Mouse (Mus musculus): ENCODE results near the gene Anks1b. TPM values are rescaled to one million over a fixed set of nuclear protein-coding genes. Genes with fewer than 3 reads are reported as not detected.

Gene Anks1b
- polyA plus RNA-seq, 1 experiment from 2014 or later, result 0.80 TPM

GRCm38 (mm10) chr10:90258944-90259714 is 385.8 kb downstream of the Anks1b start:
- H3K36me3 ChIP-seq (ENCODE audit: control insufficient read depth, insufficient read depth, low read length), result no peaks in the 10 kb centered on the region
- no peak overlapping the region for H3K4me3 ChIP-seq (ENCODE audit: low read depth, low read length)
- ATAC-seq (replicated peaks; ENCODE audit: low FRiP score), result no peak
- H3K4me1 ChIP-seq (replicated peaks; ENCODE audit: control insufficient read depth, insufficient read depth, low read length), result no peaks in the 10 kb centered on the region
- H3K27ac ChIP-seq (ENCODE audit: low read depth, low read length), result no peak overlapping the region
- H3K9me3 ChIP-seq (ENCODE audit: control insufficient read depth, low read length), result no peaks in the 10 kb centered on the region
- no peak overlapping the region for H3K4me2 ChIP-seq
- no peaks in the 10 kb centered on the region for H3K27me3 ChIP-seq (replicated peaks; ENCODE audit: control insufficient read depth, insufficient read depth, low read length)
- H3K9ac ChIP-seq (ENCODE audit: low read depth, low read length), result no peak overlapping the region
- WGBS, result 64% methylated on average over 3 of the region's 3 CpGs
- DNase-seq (ENCODE audit: low spot score), result no peak

- Histone ChIP-seq H3K4me1 (replicated peaks; ENCODE audit: control insufficient read depth, insufficient read depth, low read length) (no peaks in the 10 kb centered on the region), H3K27me3 (replicated peaks; ENCODE audit: control insufficient read depth, insufficient read depth, low read length) (no peaks in the 10 kb centered on the region), H3K9ac (ENCODE audit: low read depth, low read length) (no peak overlapping the region), H3K27ac (ENCODE audit: low read depth, low read length) (no peak overlapping the region), H3K4me2 (no peak overlapping the region), H3K4me3 (ENCODE audit: low read depth, low read length) (no peak overlapping the region), H3K9me3 (ENCODE audit: control insufficient read depth, low read length) (no peaks in the 10 kb centered on the region), H3K36me3 (ENCODE audit: control insufficient read depth, insufficient read depth, low read length) (no peaks in the 10 kb centered on the region)
- ATAC-seq (replicated peaks; ENCODE audit: low FRiP score), result no peak
- DNase-seq (ENCODE audit: low spot score), result no peak
- 93% methylated on average over 1 of the region's 1 CpGs for WGBS
Observed at GRCm38 (mm10) chr10:90271321-90271720, 398.0 kb downstream of the Anks1b start.

GRCm38 (mm10) chr10:90273311-90273710 is 400.0 kb downstream of the Anks1b start:
- H3K9me3 ChIP-seq (ENCODE audit: control insufficient read depth, low read length), result no peaks in the 10 kb centered on the region
- H3K27me3 ChIP-seq (replicated peaks; ENCODE audit: control insufficient read depth, insufficient read depth, low read length), result no peaks in the 10 kb centered on the region
- H3K27ac ChIP-seq (ENCODE audit: low read depth, low read length), result no peak overlapping the region
- ATAC-seq (replicated peaks; ENCODE audit: low FRiP score), result no peak
- no peak for DNase-seq (ENCODE audit: low spot score)
- 76% methylated on average over 2 of the region's 2 CpGs for WGBS
- H3K4me3 ChIP-seq (ENCODE audit: low read depth, low read length), result no peak overlapping the region
- no peaks in the 10 kb centered on the region for H3K4me1 ChIP-seq (replicated peaks; ENCODE audit: control insufficient read depth, insufficient read depth, low read length)
- H3K9ac ChIP-seq (ENCODE audit: low read depth, low read length), result no peak overlapping the region
- no peaks in the 10 kb centered on the region for H3K36me3 ChIP-seq (ENCODE audit: control insufficient read depth, insufficient read depth, low read length)
- no peak overlapping the region for H3K4me2 ChIP-seq

- DNase-seq (ENCODE audit: low spot score) (no peak), ATAC-seq (replicated peaks; ENCODE audit: low FRiP score) (no peak)
- Histone ChIP-seq H3K27me3 (replicated peaks; ENCODE audit: control insufficient read depth, insufficient read depth, low read length) (no peaks in the 10 kb centered on the region), H3K4me3 (ENCODE audit: low read depth, low read length) (no peak overlapping the region), H3K4me2 (no peak overlapping the region), H3K9me3 (ENCODE audit: control insufficient read depth, low read length) (no peaks in the 10 kb centered on the region), H3K27ac (ENCODE audit: low read depth, low read length) (no peak overlapping the region), H3K9ac (ENCODE audit: low read depth, low read length) (no peak overlapping the region), H3K36me3 (ENCODE audit: control insufficient read depth, insufficient read depth, low read length) (no peaks in the 10 kb centered on the region), H3K4me1 (replicated peaks; ENCODE audit: control insufficient read depth, insufficient read depth, low read length) (no peaks in the 10 kb centered on the region)
- 47% methylated on average over 1 of the region's 1 CpGs for WGBS
Observed at GRCm38 (mm10) chr10:90286589-90286988, 413.3 kb downstream of the Anks1b start.

- no peaks in the 10 kb centered on the region for H3K9me3 ChIP-seq (ENCODE audit: control insufficient read depth, low read length)
- DNase-seq (ENCODE audit: low spot score), result no peak
- H3K9ac ChIP-seq (ENCODE audit: low read depth, low read length), result no peak overlapping the region
- no peak overlapping the region for H3K27ac ChIP-seq (ENCODE audit: low read depth, low read length)
- no peak overlapping the region for H3K4me2 ChIP-seq
- H3K4me3 ChIP-seq (ENCODE audit: low read depth, low read length), result no peak overlapping the region
- no peaks in the 10 kb centered on the region for H3K4me1 ChIP-seq (replicated peaks; ENCODE audit: control insufficient read depth, insufficient read depth, low read length)
- H3K27me3 ChIP-seq (replicated peaks; ENCODE audit: control insufficient read depth, insufficient read depth, low read length), result no peaks in the 10 kb centered on the region
- WGBS, result 63% methylated on average over 1 of the region's 1 CpGs
- no peak for ATAC-seq (replicated peaks; ENCODE audit: low FRiP score)
- H3K36me3 ChIP-seq (ENCODE audit: control insufficient read depth, insufficient read depth, low read length), result no peaks in the 10 kb centered on the region
Observed at GRCm38 (mm10) chr10:90303249-90303648, 429.9 kb downstream of the Anks1b start.

GRCm38 (mm10) chr10:90306156-90306555 is 432.8 kb downstream of the Anks1b start:
- no peaks in the 10 kb centered on the region for H3K9me3 ChIP-seq (ENCODE audit: control insufficient read depth, low read length)
- no peak for ATAC-seq (replicated peaks; ENCODE audit: low FRiP score)
- H3K36me3 ChIP-seq (ENCODE audit: control insufficient read depth, insufficient read depth, low read length), result no peaks in the 10 kb centered on the region
- no peak overlapping the region for H3K27ac ChIP-seq (ENCODE audit: low read depth, low read length)
- H3K4me3 ChIP-seq (ENCODE audit: low read depth, low read length), result no peak overlapping the region
- no peak for DNase-seq (ENCODE audit: low spot score)
- no peaks in the 10 kb centered on the region for H3K27me3 ChIP-seq (replicated peaks; ENCODE audit: control insufficient read depth, insufficient read depth, low read length)
- H3K4me2 ChIP-seq, result no peak overlapping the region
- H3K9ac ChIP-seq (ENCODE audit: low read depth, low read length), result no peak overlapping the region
- H3K4me1 ChIP-seq (replicated peaks; ENCODE audit: control insufficient read depth, insufficient read depth, low read length), result no peaks in the 10 kb centered on the region

GRCm38 (mm10) chr10:90307931-90308555 is 434.7 kb downstream of the Anks1b start:
- no peak overlapping the region for H3K4me3 ChIP-seq (ENCODE audit: low read depth, low read length)
- H3K27ac ChIP-seq (ENCODE audit: low read depth, low read length), result no peak overlapping the region
- H3K4me1 ChIP-seq (replicated peaks; ENCODE audit: control insufficient read depth, insufficient read depth, low read length), result no peaks in the 10 kb centered on the region
- 61% methylated on average over 5 of the region's 5 CpGs for whole genome bisulfite sequencing
- no peak for DNase-seq (ENCODE audit: low spot score)
- no peaks in the 10 kb centered on the region for H3K27me3 ChIP-seq (replicated peaks; ENCODE audit: control insufficient read depth, insufficient read depth, low read length)
- H3K4me2 ChIP-seq, result no peak overlapping the region
- no peaks in the 10 kb centered on the region for H3K9me3 ChIP-seq (ENCODE audit: control insufficient read depth, low read length)
- ATAC-seq (replicated peaks; ENCODE audit: low FRiP score), result no peak
- H3K9ac ChIP-seq (ENCODE audit: low read depth, low read length), result no peak overlapping the region
- H3K36me3 ChIP-seq (ENCODE audit: control insufficient read depth, insufficient read depth, low read length), result no peaks in the 10 kb centered on the region

GRCm38 (mm10) chr10:90329781-90330180 is 456.5 kb downstream of the Anks1b start:
- no peaks in the 10 kb centered on the region for H3K36me3 ChIP-seq (ENCODE audit: control insufficient read depth, insufficient read depth, low read length)
- H3K27me3 ChIP-seq (replicated peaks; ENCODE audit: control insufficient read depth, insufficient read depth, low read length), result no peaks in the 10 kb centered on the region
- H3K4me1 ChIP-seq (replicated peaks; ENCODE audit: control insufficient read depth, insufficient read depth, low read length), result no peaks in the 10 kb centered on the region
- no peak overlapping the region for H3K27ac ChIP-seq (ENCODE audit: low read depth, low read length)
- no peak overlapping the region for H3K9ac ChIP-seq (ENCODE audit: low read depth, low read length)
- ATAC-seq (replicated peaks; ENCODE audit: low FRiP score) (no peak), DNase-seq (ENCODE audit: low spot score) (no peak)
- no peaks in the 10 kb centered on the region for H3K9me3 ChIP-seq (ENCODE audit: control insufficient read depth, low read length)
- no peak overlapping the region for H3K4me2 ChIP-seq
- 88% methylated on average over 4 of the region's 4 CpGs for WGBS
- no peak overlapping the region for H3K4me3 ChIP-seq (ENCODE audit: low read depth, low read length)

GRCm38 (mm10) chr10:90345394-90345793 is 472.1 kb downstream of the Anks1b start:
- no peak overlapping the region for H3K4me3 ChIP-seq (ENCODE audit: low read depth, low read length)
- H3K4me2 ChIP-seq, result no peak overlapping the region
- no peak overlapping the region for H3K27ac ChIP-seq (ENCODE audit: low read depth, low read length)
- H3K27me3 ChIP-seq (replicated peaks; ENCODE audit: control insufficient read depth, insufficient read depth, low read length), result no peaks in the 10 kb centered on the region
- H3K4me1 ChIP-seq (replicated peaks; ENCODE audit: control insufficient read depth, insufficient read depth, low read length), result no peaks in the 10 kb centered on the region
- H3K9me3 ChIP-seq (ENCODE audit: control insufficient read depth, low read length), result no peaks in the 10 kb centered on the region
- no peak overlapping the region for H3K9ac ChIP-seq (ENCODE audit: low read depth, low read length)
- 64% methylated on average over 1 of the region's 1 CpGs for WGBS
- ATAC-seq (replicated peaks; ENCODE audit: low FRiP score), result no peak
- DNase-seq (ENCODE audit: low spot score), result no peak
- H3K36me3 ChIP-seq (ENCODE audit: control insufficient read depth, insufficient read depth, low read length), result no peaks in the 10 kb centered on the region

All from liver, embryonic 11.5 days (tissue).